Mouse (Mus musculus): Measurements from ENCODE around the gene Nudcd2.
"Not testable (repeated sequence)": the region's sequence is repeated elsewhere in the genome, so short reads cannot be mapped to it uniquely, and the experiment has no call there.

Nudcd2 gene

DNA sequence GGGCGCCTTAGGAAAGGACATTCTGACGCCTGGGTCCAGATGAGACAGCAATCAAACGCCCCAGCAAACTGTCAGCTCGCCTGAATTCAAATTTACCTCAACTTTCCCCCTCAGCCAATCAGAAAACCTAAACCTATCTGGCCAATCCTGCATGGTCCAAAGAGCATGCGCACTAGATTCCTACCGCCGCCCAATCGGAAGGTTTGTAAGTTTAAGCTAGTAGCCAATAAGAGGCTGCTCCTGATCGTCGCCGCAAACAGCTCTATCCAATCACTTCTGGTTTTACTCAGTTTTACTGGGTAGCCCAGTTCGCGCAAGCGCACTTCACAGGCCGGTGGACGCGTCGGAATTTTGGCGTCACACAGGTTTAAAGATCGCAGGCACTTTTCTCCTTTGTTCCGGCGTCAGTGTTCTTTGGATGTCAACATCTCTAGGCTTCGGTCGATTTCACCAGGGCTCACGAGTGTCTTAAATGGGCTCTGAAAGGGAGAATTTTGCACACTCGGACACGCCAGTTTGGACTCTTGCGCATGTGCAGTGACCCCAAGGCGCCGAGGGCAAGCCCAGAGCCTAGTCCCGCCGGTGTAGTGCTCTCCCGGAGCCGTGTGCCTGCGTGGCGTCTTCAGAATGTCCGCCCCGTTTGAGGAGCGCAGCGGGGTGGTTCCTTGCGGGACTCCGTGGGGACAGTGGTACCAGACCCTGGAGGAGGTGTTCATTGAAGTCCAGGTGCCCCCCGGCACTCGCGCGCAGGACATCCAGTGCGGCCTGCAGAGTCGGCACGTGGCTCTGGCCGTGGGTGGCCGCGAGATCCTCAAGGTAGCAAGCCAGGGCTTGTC, at the start of gene Nudcd2, which contains the start of gene Hmmr:
Nudcd2 (plus strand) TSS at position 329 of the 836 bp plus-strand sequence.
Hmmr (minus strand) TSS at position 84 of the 836 bp plus-strand sequence.
- in situ Hi-C loops (cut with MboI; ENCODE audit: low pct_unique_long_range_greater_than_20kb in 1 of 2, low sequenced_read_pairs in 2 of 2, unreplicated experiment in 1 of 2) = no loop called here

- in situ Hi-C loops (cut with MboI; ENCODE audit: low pct_unique_long_range_greater_than_20kb in 1 of 2, low sequenced_read_pairs in 2 of 2, unreplicated experiment in 1 of 2) = no loop called here
These were observed 42.9 kb upstream of the Nudcd2 start for GRCm38 (mm10) chr11:40690444-40691127.

DNA sequence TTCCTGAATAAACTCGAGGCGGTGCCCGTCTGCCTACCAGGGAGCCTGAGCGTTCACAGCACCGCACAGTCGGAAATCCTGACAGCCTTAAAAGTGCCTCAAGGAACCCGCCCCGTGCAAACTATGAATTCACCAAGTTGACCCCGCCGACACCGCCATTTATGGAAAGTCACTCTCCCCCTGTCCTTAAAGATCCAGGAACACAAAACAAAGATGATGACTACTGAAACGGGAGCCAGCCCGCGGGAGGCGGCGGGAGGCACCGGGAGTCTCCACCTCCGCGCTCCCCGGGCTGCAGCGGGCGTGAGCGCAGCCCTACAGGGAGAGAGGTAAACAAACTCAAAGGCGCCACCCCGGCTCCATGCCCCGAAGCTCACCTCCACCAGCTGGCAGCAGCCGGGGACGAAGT, 41.4 kb upstream of the Nudcd2 start:
- in situ Hi-C loops (cut with MboI; ENCODE audit: low pct_unique_long_range_greater_than_20kb in 1 of 2, low sequenced_read_pairs in 2 of 2, unreplicated experiment in 1 of 2) = no loop called here

DNA sequence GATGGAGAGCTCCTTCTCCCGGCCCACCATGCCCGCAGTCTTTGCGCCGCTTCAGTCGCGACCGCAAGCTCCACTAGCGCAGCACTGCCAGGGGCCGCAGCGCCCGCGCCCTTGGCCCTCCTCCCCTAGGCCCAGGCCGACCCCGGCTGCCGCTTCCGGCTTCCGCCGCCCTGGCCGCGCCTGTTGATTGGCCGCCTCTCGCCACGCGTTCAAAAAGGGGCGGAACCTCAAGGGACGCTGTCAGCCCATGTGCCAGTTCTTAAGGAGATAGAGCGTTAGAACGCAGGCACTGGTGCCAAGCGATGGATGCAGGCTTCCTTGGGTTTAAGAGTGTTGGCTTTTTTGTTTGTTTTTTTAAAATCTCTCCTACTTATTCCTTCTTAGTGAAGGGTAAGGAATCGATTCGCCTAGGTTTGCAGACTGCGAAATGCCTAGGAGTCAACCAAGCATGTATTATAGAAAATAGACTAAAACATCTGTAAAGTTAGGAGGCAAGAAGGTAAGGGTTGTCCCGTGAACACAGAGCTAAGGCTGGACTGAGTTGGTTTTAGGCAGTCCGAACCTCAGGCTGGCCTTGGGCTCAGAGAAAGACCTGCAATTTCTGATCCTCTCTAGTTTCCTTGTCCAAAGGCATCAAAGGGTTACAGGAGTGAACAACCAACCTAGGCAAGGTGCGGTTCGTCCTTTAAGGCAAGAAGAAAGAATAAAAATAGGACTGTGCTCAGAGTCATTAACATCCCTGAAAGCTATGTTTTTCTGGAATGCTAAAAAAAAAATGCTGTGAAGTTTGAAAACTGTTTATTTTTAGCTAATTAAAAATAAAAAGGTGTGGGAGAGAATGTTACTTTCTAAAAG, 40.7 kb upstream of the Nudcd2 start:
- in situ Hi-C loops (cut with MboI; ENCODE audit: low pct_unique_long_range_greater_than_20kb in 1 of 2, low sequenced_read_pairs in 2 of 2, unreplicated experiment in 1 of 2) = no loop called here

- in situ Hi-C loops (cut with MboI; ENCODE audit: low pct_unique_long_range_greater_than_20kb in 1 of 2, low sequenced_read_pairs in 2 of 2, unreplicated experiment in 1 of 2) = no loop called here
These were observed 40.0 kb upstream of the Nudcd2 start for GRCm38 (mm10) chr11:40693366-40693951.

- in situ Hi-C loops (cut with MboI; ENCODE audit: low pct_unique_long_range_greater_than_20kb in 1 of 2, low sequenced_read_pairs in 2 of 2, unreplicated experiment in 1 of 2) = no loop called here
These were observed 39.0 kb upstream of the Nudcd2 start for GRCm38 (mm10) chr11:40694311-40695087.

DNA sequence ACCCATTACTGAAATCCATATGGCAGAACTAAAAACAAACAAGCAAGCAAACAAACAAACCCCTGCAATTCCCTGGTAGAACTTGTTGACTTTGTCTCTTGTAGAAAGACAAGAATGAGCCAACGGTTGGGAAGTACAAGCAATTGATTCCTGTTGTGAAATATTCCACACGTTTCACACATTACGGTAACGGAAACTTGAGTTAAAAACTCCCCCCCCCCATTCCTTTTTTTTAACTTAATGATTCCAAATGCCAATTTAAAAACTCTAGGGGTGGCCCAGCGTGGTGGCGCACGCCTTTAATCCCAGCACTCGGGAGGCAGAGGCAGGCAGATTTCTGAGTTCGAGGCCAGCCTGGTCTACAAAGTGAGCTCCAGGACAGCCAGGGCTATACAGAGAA, 38.4 kb upstream of the Nudcd2 start, which contains the start of gene Mat2b:
Mat2b (minus strand) TSS at position 101 of the 400 bp plus-strand sequence.
- in situ Hi-C loops (cut with MboI; ENCODE audit: low pct_unique_long_range_greater_than_20kb in 1 of 2, low sequenced_read_pairs in 2 of 2, unreplicated experiment in 1 of 2) = no loop called here

DNA sequence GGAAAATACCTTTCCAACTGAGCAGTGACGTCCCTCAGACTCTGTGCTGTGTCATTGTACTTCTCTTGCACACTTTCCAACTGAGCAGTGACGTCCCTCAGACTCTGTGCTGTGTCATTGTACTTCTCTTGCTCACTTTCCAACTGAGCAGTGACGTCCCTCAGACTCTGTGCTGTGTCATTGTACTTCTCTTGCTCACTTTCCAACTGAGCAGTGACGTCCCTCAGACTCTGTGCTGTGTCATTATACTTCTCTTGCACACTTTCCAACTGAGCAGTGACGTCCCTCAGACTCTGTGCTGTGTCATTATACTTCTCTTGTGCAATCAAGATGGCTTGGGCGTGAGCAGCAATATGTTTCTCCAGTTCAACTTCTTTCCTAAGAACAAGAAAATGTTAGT, 23.6 kb upstream of the Nudcd2 start:
- in situ Hi-C loops (cut with MboI; ENCODE audit: low pct_unique_long_range_greater_than_20kb in 1 of 2, low sequenced_read_pairs in 2 of 2, unreplicated experiment in 1 of 2) = not testable (repeated sequence)

DNA sequence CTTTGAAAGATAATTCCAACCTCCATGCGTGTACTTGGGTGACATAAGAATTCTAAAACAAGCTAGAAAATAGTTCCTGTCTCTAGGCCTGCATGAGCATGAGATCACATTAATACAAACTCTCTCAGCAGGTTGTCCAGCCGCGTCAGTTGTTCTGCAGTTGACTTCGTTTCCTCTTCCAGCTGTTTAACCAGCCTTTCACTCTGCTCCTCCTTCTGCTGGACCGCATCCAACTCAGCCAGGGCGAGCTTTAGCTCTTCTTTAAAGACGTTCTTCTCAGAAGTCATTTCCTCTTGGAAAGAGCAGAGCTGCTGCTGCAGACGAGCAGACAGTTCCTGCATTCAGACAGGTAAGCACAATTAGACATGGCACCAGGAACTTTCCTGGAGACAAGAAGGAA, 19.6 kb upstream of the Nudcd2 start:
- in situ Hi-C loops (cut with MboI; ENCODE audit: low pct_unique_long_range_greater_than_20kb in 1 of 2, low sequenced_read_pairs in 2 of 2, unreplicated experiment in 1 of 2) = no loop called here

- in situ Hi-C loops (cut with MboI; ENCODE audit: low pct_unique_long_range_greater_than_20kb in 1 of 2, low sequenced_read_pairs in 2 of 2, unreplicated experiment in 1 of 2) = no loop called here
These were observed 17.9 kb upstream of the Nudcd2 start for GRCm38 (mm10) chr11:40715524-40715923.

DNA sequence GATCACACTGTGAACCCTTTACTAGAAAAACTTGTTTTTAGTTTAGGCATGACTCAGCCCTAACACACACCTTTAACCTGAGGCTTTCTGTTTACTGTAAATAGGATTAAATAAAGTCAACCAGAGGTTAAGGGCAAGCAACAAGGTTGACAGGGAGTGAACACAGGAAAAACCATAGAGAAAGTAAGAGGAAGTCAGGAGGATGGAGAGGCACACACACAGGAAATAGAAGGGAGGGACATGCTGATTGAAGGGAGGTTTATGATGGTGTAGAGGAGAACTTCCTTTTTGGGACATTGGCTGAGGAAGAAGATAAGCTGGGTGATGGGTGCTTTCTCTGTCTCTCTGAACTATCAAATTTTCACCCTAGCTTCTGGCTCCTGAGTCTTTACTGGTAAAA, 15.1 kb upstream of the Nudcd2 start:
- in situ Hi-C loops (cut with MboI; ENCODE audit: low pct_unique_long_range_greater_than_20kb in 1 of 2, low sequenced_read_pairs in 2 of 2, unreplicated experiment in 1 of 2) = no loop called here

- in situ Hi-C loops (cut with MboI; ENCODE audit: low pct_unique_long_range_greater_than_20kb in 1 of 2, low sequenced_read_pairs in 2 of 2, unreplicated experiment in 1 of 2) = no loop called here
These were observed 499 bp upstream of the Nudcd2 start for GRCm38 (mm10) chr11:40732997-40733338.

DNA sequence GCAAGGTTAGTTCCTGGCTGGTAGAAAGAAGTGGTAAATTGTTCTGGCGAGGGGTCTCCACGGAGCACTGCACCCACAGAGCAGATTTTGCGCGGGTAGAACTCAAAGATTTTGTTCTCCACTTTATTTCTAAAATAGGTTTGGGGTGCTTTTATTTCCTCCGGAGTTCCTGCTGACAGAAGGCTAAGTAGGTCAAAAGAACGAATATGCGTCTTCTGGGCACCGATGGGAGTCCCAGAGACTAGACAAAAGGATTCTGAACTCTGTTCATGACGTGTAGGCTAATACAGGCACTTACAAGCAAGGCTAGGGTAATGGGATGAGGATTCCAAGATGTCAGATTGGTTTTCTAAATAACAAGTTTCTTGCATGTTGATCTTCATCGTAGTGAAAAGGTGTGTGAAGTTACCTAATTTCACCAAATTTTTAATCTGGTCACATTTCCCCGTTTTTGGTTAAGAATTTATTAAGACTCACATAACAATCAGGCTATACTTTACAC, 835 bp downstream of the Nudcd2 start:
- in situ Hi-C loops (cut with MboI; ENCODE audit: low pct_unique_long_range_greater_than_20kb in 1 of 2, low sequenced_read_pairs in 2 of 2, unreplicated experiment in 1 of 2) = no loop called here

DNA sequence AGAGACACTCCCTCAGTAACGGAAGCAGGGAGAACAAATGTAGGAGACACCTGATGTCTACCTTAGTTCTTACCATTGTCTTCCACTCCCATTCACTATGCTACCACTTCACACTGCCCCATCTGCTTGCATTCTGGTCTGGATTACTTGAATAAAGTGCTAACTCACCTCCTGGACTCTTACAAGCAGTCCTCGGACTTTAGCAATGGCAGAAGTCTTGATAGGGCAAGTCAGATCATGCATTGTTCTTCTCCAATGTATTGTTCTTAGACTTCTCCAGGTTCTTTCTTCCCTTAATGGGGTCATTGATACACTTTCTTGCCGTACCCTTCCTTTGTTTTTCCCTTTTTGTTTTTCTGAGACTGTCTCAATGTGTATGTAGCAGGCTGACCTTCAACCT, 3.9 kb downstream of the Nudcd2 start:
- in situ Hi-C loops (cut with MboI; ENCODE audit: low pct_unique_long_range_greater_than_20kb in 1 of 2, low sequenced_read_pairs in 2 of 2, unreplicated experiment in 1 of 2) = no loop called here

GRCm38 (mm10) chr11:40741605-40742262, 8.3 kb downstream of the Nudcd2 start:
- in situ Hi-C loops (cut with MboI; ENCODE audit: low pct_unique_long_range_greater_than_20kb in 1 of 2, low sequenced_read_pairs in 2 of 2, unreplicated experiment in 1 of 2) = no loop called here

- in situ Hi-C loops (cut with MboI; ENCODE audit: low pct_unique_long_range_greater_than_20kb in 1 of 2, low sequenced_read_pairs in 2 of 2, unreplicated experiment in 1 of 2) = no loop called here
These were observed 10.9 kb downstream of the Nudcd2 start for GRCm38 (mm10) chr11:40744348-40744747.

DNA sequence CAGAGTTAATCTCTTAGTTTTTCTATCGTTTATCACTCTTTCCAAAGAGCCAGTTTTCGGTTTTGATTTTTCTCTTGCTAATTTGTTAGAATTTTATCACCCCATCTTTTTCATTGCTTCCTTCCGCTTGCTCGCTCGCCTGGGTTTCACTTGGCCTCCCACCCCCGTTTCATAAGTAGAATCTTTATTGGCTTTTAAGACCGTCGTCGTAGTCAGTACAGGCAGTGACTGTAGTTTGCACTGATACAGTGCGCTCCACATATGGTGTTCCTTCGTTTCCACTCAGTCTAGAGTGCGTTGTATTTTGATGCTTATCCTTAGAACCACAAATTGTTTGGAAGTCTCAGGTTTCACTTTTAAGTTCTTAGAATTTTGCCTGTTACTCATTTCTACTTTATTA, 12.9 kb downstream of the Nudcd2 start:
- in situ Hi-C loops (cut with MboI; ENCODE audit: low pct_unique_long_range_greater_than_20kb in 1 of 2, low sequenced_read_pairs in 2 of 2, unreplicated experiment in 1 of 2) = no loop called here

All from mouse embryonic stem cell (cell line).